Mouse (Mus musculus): ENCODE results near the gene Ranbp6. TPM values are rescaled to one million over a fixed set of nuclear protein-coding genes. Genes with fewer than 3 reads are reported as not detected.

Ranbp6 gene
- 10 to 100 TPM; 31.1 to 33.8 TPM for total RNA-seq (2021)

GRCm38 (mm10) chr19:29812581-29813460, at the start of gene Ranbp6:
Gene Ranbp6 (minus strand): TSS chr19:29812974.
- intact Hi-C loops (cut with DNase I) = loop anchor here (5.0 kb wide), 1 partner anchor 219 kb away; the partner anchor contains the start of gene Uhrf2
- DNase-seq (ENCODE audit: low spot score in 2 of 2) = peak; percentile 92 to 94

- DNase-seq (ENCODE audit: low spot score in 2 of 2) = peak in 1 of 2 experiments; percentile 12
- intact Hi-C loops (cut with DNase I) = no loop called here
Observed at GRCm38 (mm10) chr19:29860816-29861215, 48.0 kb upstream of the Ranbp6 start.

- DNase-seq (ENCODE audit: low spot score in 2 of 2) = no peak
- intact Hi-C loops (cut with DNase I) = no loop called here
Observed at GRCm38 (mm10) chr19:29857267-29857666, 44.5 kb upstream of the Ranbp6 start.

- intact Hi-C loops (cut with DNase I) = no loop called here
- DNase-seq (ENCODE audit: low spot score in 2 of 2) = no peak
Observed at GRCm38 (mm10) chr19:29853711-29854110, 40.9 kb upstream of the Ranbp6 start.

GRCm38 (mm10) chr19:29851036-29851690, 38.4 kb upstream of the Ranbp6 start:
- intact Hi-C loops (cut with DNase I) = no loop called here

GRCm38 (mm10) chr19:29849924-29850551, 37.3 kb upstream of the Ranbp6 start:
- no peak for DNase-seq (ENCODE audit: low spot score in 2 of 2)
- intact Hi-C loops (cut with DNase I) = loop anchor here (10.0 kb wide), 1 partner anchor 95 kb away; no protein-coding TSS in a partner anchor

More at GRCm38 (mm10) chr19:29851036-29851690, 38.4 kb upstream of the Ranbp6 start:
- DNase-seq (ENCODE audit: low spot score in 2 of 2) = no peak

GRCm38 (mm10) chr19:29844036-29844661, 31.4 kb upstream of the Ranbp6 start:
- intact Hi-C loops (cut with DNase I) = loop anchor here (10.0 kb wide), 1 partner anchor 101 kb away; no protein-coding TSS in a partner anchor
- no peak for DNase-seq (ENCODE audit: low spot score in 2 of 2)

- DNase-seq (ENCODE audit: low spot score in 2 of 2) = no peak
- intact Hi-C loops (cut with DNase I) = loop anchor here (10.0 kb wide), 1 partner anchor 101 kb away; no protein-coding TSS in a partner anchor
Observed at GRCm38 (mm10) chr19:29843641-29844035, 30.9 kb upstream of the Ranbp6 start.

GRCm38 (mm10) chr19:29842973-29843372, 30.2 kb upstream of the Ranbp6 start:
- DNase-seq (ENCODE audit: low spot score in 2 of 2) = no peak
- intact Hi-C loops (cut with DNase I) = loop anchor here (10.0 kb wide), 1 partner anchor 102 kb away; no protein-coding TSS in a partner anchor

- DNase-seq (ENCODE audit: low spot score in 2 of 2) = no peak
- intact Hi-C loops (cut with DNase I) = loop anchor here (10.0 kb wide), 1 partner anchor 104 kb away; no protein-coding TSS in a partner anchor
Observed at GRCm38 (mm10) chr19:29840642-29841041, 27.9 kb upstream of the Ranbp6 start.

- intact Hi-C loops (cut with DNase I) = no loop called here
- DNase-seq (ENCODE audit: low spot score in 2 of 2) = no peak
Observed at GRCm38 (mm10) chr19:29838636-29839135, 25.9 kb upstream of the Ranbp6 start.

- no peak for DNase-seq (ENCODE audit: low spot score in 2 of 2)
- intact Hi-C loops (cut with DNase I) = no loop called here
Observed at GRCm38 (mm10) chr19:29838171-29838570, 25.4 kb upstream of the Ranbp6 start.

GRCm38 (mm10) chr19:29835364-29836034, 22.7 kb upstream of the Ranbp6 start:
- no peak for DNase-seq (ENCODE audit: low spot score in 2 of 2)
- intact Hi-C loops (cut with DNase I) = no loop called here

- DNase-seq (ENCODE audit: low spot score in 2 of 2) = no peak
- intact Hi-C loops (cut with DNase I) = no loop called here
Observed at GRCm38 (mm10) chr19:29830911-29831310, 18.1 kb upstream of the Ranbp6 start.

GRCm38 (mm10) chr19:29828558-29828957, 15.8 kb upstream of the Ranbp6 start:
- DNase-seq (ENCODE audit: low spot score in 2 of 2) = no peak
- intact Hi-C loops (cut with DNase I) = loop anchor here (5.0 kb wide), 1 partner anchor 299 kb away; no protein-coding TSS in a partner anchor

- peak in 1 of 2 experiments; percentile 26 for DNase-seq (ENCODE audit: low spot score in 2 of 2)
- intact Hi-C loops (cut with DNase I) = loop anchor here (1.0 to 5.0 kb wide), 2 partner anchors 153 to 301 kb away; no protein-coding TSS in a partner anchor
Observed at GRCm38 (mm10) chr19:29826686-29827085, 13.9 kb upstream of the Ranbp6 start.

- intact Hi-C loops (cut with DNase I) = loop anchor here (2.0 to 5.0 kb wide), 2 partner anchors 302 to 380 kb away; no protein-coding TSS in a partner anchor
- DNase-seq (ENCODE audit: low spot score in 2 of 2) = no peak
Observed at GRCm38 (mm10) chr19:29825003-29825402, 12.2 kb upstream of the Ranbp6 start.

- DNase-seq (ENCODE audit: low spot score in 2 of 2) = no peak
- intact Hi-C loops (cut with DNase I) = loop anchor here (2.0 kb wide), 1 partner anchor 381 kb away; no protein-coding TSS in a partner anchor
Observed at GRCm38 (mm10) chr19:29824034-29824700, 11.4 kb upstream of the Ranbp6 start.

Data from left cerebral cortex, postnatal 36 days (tissue).